Mouse (Mus musculus) CD4-positive helper T cell, adult 2 months (primary cell): ENCODE data around the gene Gpr153.

Experiments used
- DNase-seq: peaks from one replicate; pipeline ENCODE4 v3.0.0-alpha.2; 2012; ENCODE audit warnings: low read depth, missing footprints, low spot score

The Gpr153 gene

GRCm38 (mm10) chr4:152264867-152265568, 9.0 kb upstream of the Gpr153 start:
- no peak for DNase-seq

GRCm38 (mm10) chr4:152265791-152266190, 8.2 kb upstream of the Gpr153 start:
- no peak for DNase-seq

- no peak for DNase-seq
Measured at GRCm38 (mm10) chr4:152266236-152266895, 7.7 kb upstream of the Gpr153 start.

GRCm38 (mm10) chr4:152267748-152268369, 6.2 kb upstream of the Gpr153 start:
- no peak for DNase-seq

- no peak for DNase-seq
Measured at GRCm38 (mm10) chr4:152269967-152270366, 4.1 kb upstream of the Gpr153 start.

GRCm38 (mm10) chr4:152270599-152270998, 3.4 kb upstream of the Gpr153 start:
- no peak for DNase-seq

GRCm38 (mm10) chr4:152271334-152271733, 2.7 kb upstream of the Gpr153 start:
- DNase-seq = no peak

- DNase-seq = no peak
Measured at GRCm38 (mm10) chr4:152272006-152272405, 2.0 kb upstream of the Gpr153 start.

GRCm38 (mm10) chr4:152272449-152273049, 1.5 kb upstream of the Gpr153 start:
- DNase-seq = no peak

- DNase-seq = no peak
Measured at GRCm38 (mm10) chr4:152273191-152273590, 841 bp upstream of the Gpr153 start.

- no peak for DNase-seq
Measured at GRCm38 (mm10) chr4:152274681-152275131, 674 bp downstream of the Gpr153 start.

- no peak for DNase-seq
Measured at GRCm38 (mm10) chr4:152276389-152277347, 2.6 kb downstream of the Gpr153 start.

GRCm38 (mm10) chr4:152277916-152278315, 3.9 kb downstream of the Gpr153 start:
- no peak for DNase-seq

- no peak for DNase-seq
Measured at GRCm38 (mm10) chr4:152278986-152279385, 5.0 kb downstream of the Gpr153 start.

GRCm38 (mm10) chr4:152281601-152282000, 7.6 kb downstream of the Gpr153 start:
- no peak for DNase-seq

- no peak for DNase-seq
Measured at GRCm38 (mm10) chr4:152282721-152283120, 8.7 kb downstream of the Gpr153 start.

GRCm38 (mm10) chr4:152283186-152283950, 9.3 kb downstream of the Gpr153 start:
- DNase-seq = peak; percentile 89

GRCm38 (mm10) chr4:152285505-152285904, 11.5 kb downstream of the Gpr153 start:
- DNase-seq = peak; percentile 54

GRCm38 (mm10) chr4:152286183-152286582, 12.2 kb downstream of the Gpr153 start:
- no peak for DNase-seq

- peak; percentile 55 for DNase-seq
Measured at GRCm38 (mm10) chr4:152286887-152287286, 12.9 kb downstream of the Gpr153 start.
